Mouse (Mus musculus) midbrain, postnatal 0 days (tissue): Measurements from ENCODE around the gene Cep19. TPM values are rescaled to one million over a fixed set of nuclear protein-coding genes. Genes with fewer than 3 reads are reported as not detected.
"Not testable (repeated sequence)": the region's sequence is repeated elsewhere in the genome, so short reads cannot be mapped to it uniquely, and the experiment has no call there.

Experiments
- ATAC-seq: fragments of 200-750 bp; cut with Nextera tagmentation; 2 replicates; pipeline ENCODE4 v1.8.0; 2017; ENCODE audit warnings: moderate number of reproducible peaks, mild to moderate bottlenecking, moderate TSS enrichment, moderate library complexity; ENCODE audit not compliant: low FRiP score
- DNase-seq: peaks from one replicate; pipeline ENCODE4 v3.0.0-alpha.2; 2015; ENCODE audit warnings: low spot score
- H3K27ac ChIP-seq: fragments of 300-500 bp; sonication (generic); 2 replicates; pipeline ENCODE4 v1.5.1; 2014; ENCODE audit warnings: low read depth, mild to moderate bottlenecking, low read length, mixed read lengths
- H3K27me3 ChIP-seq: fragments of 300-500 bp; sonication (generic); 2 replicates; pipeline ENCODE4 v1.6.1; 2014; ENCODE audit warnings: low read length, control low read depth, mixed read lengths; ENCODE audit not compliant: insufficient read depth
- H3K36me3 ChIP-seq: fragments of 300-500 bp; sonication (generic); 2 replicates; pipeline ENCODE4 v1.6.1; 2014; ENCODE audit warnings: low read length, control low read depth, mixed read lengths; ENCODE audit not compliant: insufficient read depth
- H3K4me1 ChIP-seq: fragments of 300-500 bp; sonication (generic); 2 replicates; pipeline ENCODE4 v1.6.1; 2014; ENCODE audit warnings: mild to moderate bottlenecking, control low read depth, antibody characterized with exemption, low read length, mixed read lengths; ENCODE audit not compliant: insufficient read depth
- H3K4me2 ChIP-seq: fragments of 300-500 bp; sonication (generic); 2 replicates; pipeline ENCODE4 v1.6.1; 2014; ENCODE audit warnings: low read depth, mild to moderate bottlenecking, low read length, mixed read lengths; ENCODE audit not compliant: poor library complexity, severe bottlenecking
- H3K4me3 ChIP-seq: fragments of 300-500 bp; sonication (generic); 2 replicates; pipeline ENCODE4 v1.5.1; 2014; ENCODE audit warnings: low read depth, mild to moderate bottlenecking, low read length, moderate library complexity
- H3K9ac ChIP-seq: fragments of 300-500 bp; sonication (generic); replicated peaks from 2 replicates; pipeline ENCODE4 v1.6.1; 2014; ENCODE audit warnings: mild to moderate bottlenecking, low read length, moderate library complexity, mixed read lengths; ENCODE audit not compliant: poor library complexity, severe bottlenecking
- H3K9me3 ChIP-seq: fragments of 300-500 bp; sonication (generic); 2 replicates; pipeline ENCODE4 v1.6.1; 2016; ENCODE audit warnings: low read length, control low read depth
- CTCF ChIP-seq: IDR thresholded peaks from 2 replicates; pipeline ENCODE4 v1.5.1; 2016; ENCODE audit warnings: antibody characterized with exemption, mild to moderate bottlenecking
- WGBS: fragments of 180-500 bp; shearing (Covaris S2); extraction: QIAGEN DNeasy Blood & Tissue Kit; methylation state at CpG from one replicate; pipeline ENCODE4 v1.1.7; 2014; 5-methylcytosine and 5-hydroxymethylcytosine counted together
- polyA plus RNA-seq: library from polyadenylated mRNA; unstranded; fragments of >200 nt; fragmentation: Nextera tagmentation; extraction: Ambion mirVana; gene quantifications from 2 replicates; pipeline ENCODE4 v1.2.1, GENCODE M21; 2015
- total RNA-seq: library from RNA; depleted of rRNA; stranded (reverse); fragments of >200 nt; gene quantifications from 2 replicates; pipeline ENCODE4 v1.2.3, GENCODE M21; 2014

Gene Cep19
- total and polyA plus RNA-seq, 2 experiments from 2014 or later, result 29.9 to 54.3 TPM

GRCm38 (mm10) chr16:32068389-32069300 lies 31.0 kb upstream of the Cep19 start:
- no peak for ATAC-seq
- Histone ChIP-seq H3K36me3 (no peaks in the 10 kb centered on the region), H3K9me3 (no peaks in the 10 kb centered on the region), H3K27ac (no peak overlapping the region), H3K9ac (no peak overlapping the region), H3K4me3 (no peak overlapping the region), H3K4me1 (no peaks in the 10 kb centered on the region), H3K4me2 (no peak overlapping the region), H3K27me3 (no peaks in the 10 kb centered on the region)
- no peak for TF ChIP-seq CTCF
- 87% methylated on average over 12 of the region's 12 CpGs for whole genome bisulfite sequencing
- DNase-seq, result no peak

- H3K4me1 ChIP-seq, DNase-seq, H3K4me3 ChIP-seq, H3K36me3 ChIP-seq, H3K27me3 ChIP-seq, H3K27ac ChIP-seq, H3K4me2 ChIP-seq, ATAC-seq, H3K9ac ChIP-seq, H3K9me3 ChIP-seq: not testable (repeated sequence)
- 86% methylated on average over 3 of the region's 4 CpGs for WGBS
Observed at GRCm38 (mm10) chr16:32070070-32070469, 29.5 kb upstream of the Cep19 start.

- peaks cover 9% of the 10 kb centered on the region; the same call in 1 of the 2 replicates for H3K4me1 ChIP-seq
- H3K27me3 ChIP-seq, result no peaks in the 10 kb centered on the region
- no peak overlapping the region for H3K9ac ChIP-seq
- ATAC-seq, result no peak
- no peak overlapping the region for H3K4me2 ChIP-seq
- H3K27ac ChIP-seq, result no peak overlapping the region
- 62% methylated on average over 1 of the region's 1 CpGs for WGBS
- no peaks in the 10 kb centered on the region for H3K36me3 ChIP-seq
- no peak for TF ChIP-seq CTCF
- DNase-seq, result no peak
- no peak overlapping the region for H3K4me3 ChIP-seq
- no peaks in the 10 kb centered on the region for H3K9me3 ChIP-seq
Observed at GRCm38 (mm10) chr16:32075762-32076161, 23.8 kb upstream of the Cep19 start.

- Histone ChIP-seq H3K27ac (no peak overlapping the region), H3K9me3 (no peaks in the 10 kb centered on the region), H3K4me1 (peaks cover 9% of the 10 kb centered on the region; the same call in 1 of the 2 replicates), H3K4me2 (no peak overlapping the region), H3K27me3 (no peaks in the 10 kb centered on the region), H3K36me3 (no peaks in the 10 kb centered on the region), H3K4me3 (no peak overlapping the region), H3K9ac (no peak overlapping the region)
- 75% methylated on average over 3 of the region's 3 CpGs for WGBS
- TF ChIP-seq CTCF, result no peak
- ATAC-seq (no peak), DNase-seq (no peak)
Observed at GRCm38 (mm10) chr16:32076406-32076805, 23.2 kb upstream of the Cep19 start.

GRCm38 (mm10) chr16:32077648-32078407 lies 21.8 kb upstream of the Cep19 start:
- no peak for TF ChIP-seq CTCF
- WGBS, result 9% methylated on average over 13 of the region's 13 CpGs
- no peaks in the 10 kb centered on the region for H3K36me3 ChIP-seq
- H3K9ac ChIP-seq, result peak overlapping the region; percentile 92; the same call in 1 of the 2 replicates
- H3K4me2 ChIP-seq, result peak overlapping the region; percentile 64
- ATAC-seq (no peak), DNase-seq (no peak)
- H3K27ac ChIP-seq, result no peak overlapping the region
- no peaks in the 10 kb centered on the region for H3K27me3 ChIP-seq
- H3K4me1 ChIP-seq, result peaks cover 9% of the 10 kb centered on the region; the same call in 1 of the 2 replicates
- no peaks in the 10 kb centered on the region for H3K9me3 ChIP-seq
- peak overlapping the region; percentile 100 for H3K4me3 ChIP-seq
